Mouse (Mus musculus): Measurements from ENCODE around the gene Rpl29.

DNA sequence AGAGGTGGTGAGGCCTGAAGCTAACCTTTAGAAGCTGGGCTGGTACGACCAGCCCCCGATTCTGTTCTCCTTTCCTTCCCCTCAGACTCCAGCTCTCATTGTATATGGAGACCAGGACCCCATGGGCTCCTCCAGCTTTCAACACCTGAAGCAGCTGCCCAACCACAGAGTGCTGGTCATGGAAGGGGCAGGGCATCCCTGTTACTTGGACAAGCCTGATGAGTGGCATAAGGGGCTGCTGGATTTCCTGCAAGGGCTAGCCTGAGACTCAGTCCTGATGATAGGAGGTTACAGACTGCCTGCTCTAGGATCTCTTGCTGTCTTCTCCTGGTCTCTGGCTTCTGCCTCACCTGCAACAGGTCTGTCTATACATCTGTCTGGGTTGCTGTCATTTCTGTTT lies 22.6 kb downstream of the Rpl29 start:
- TF ChIP-seq POLR2A (IDR thresholded peaks at IDR 0.05; ENCODE audit: borderline replicate concordance, control insufficient read depth, low read depth, low read length) (no peak), CTCF (IDR thresholded peaks at IDR 0.05; ENCODE audit: control insufficient read depth, insufficient read depth, low read length) (no peak)
